Mouse (Mus musculus): ENCODE data around the gene Cycs.

GRCm38 (mm10) chr6:50558877-50559276, 7.5 kb downstream of the Cycs start:
- no peak for TF ChIP-seq USF1 (IDR thresholded peaks at IDR 0.05; ENCODE audit: low read depth)
- TF ChIP-seq MYOD1 (IDR thresholded peaks at IDR 0.05; ENCODE audit: control insufficient read depth, insufficient read length, low read depth) = no peak
- no peak for TF ChIP-seq CTCF (IDR thresholded peaks at IDR 0.05; ENCODE audit: control insufficient read depth, insufficient read depth, insufficient read length)

All from C2C12 (cell line).